Mouse (Mus musculus): ENCODE measurements around the gene Arhgap27. TPM values are rescaled to one million over a fixed set of nuclear protein-coding genes. Genes with fewer than 3 reads are reported as not detected.

Gene Arhgap27
- total and polyA plus RNA-seq, 3 experiments = 14.1 to 22.9 (median 18.5) TPM

GRCm38 (mm10) chr11:103362054-103362432 lies 1.4 kb downstream of the Arhgap27 start:
- H3K79me2 ChIP-seq (replicated peaks; ENCODE audit: control insufficient read depth, insufficient read depth, low read length) = no peaks in the 10 kb centered on the region
- no peaks in the 10 kb centered on the region for H3K36me3 ChIP-seq (ENCODE audit: control insufficient read depth, insufficient read depth, low read length)
- WGBS = 17% methylated on average over 13 of the region's 13 CpGs
- H3K27ac ChIP-seq = peak overlapping the region; percentile 92
- peaks cover 11% of the 10 kb centered on the region for H3K4me1 ChIP-seq (ENCODE audit: control insufficient read depth, insufficient read depth, low read length)
- no peak for TF ChIP-seq CTCF (IDR thresholded peaks at IDR 0.05)
- peak; percentile 71 for TF ChIP-seq POLR2A (IDR thresholded peaks at IDR 0.05; ENCODE audit: insufficient read depth, low read depth, low read length)
- peak overlapping the region; percentile 65 for H3K4me3 ChIP-seq
- peak overlapping the region; percentile 83 for H3K9ac ChIP-seq (ENCODE audit: low read depth, low read length)
- no peaks in the 10 kb centered on the region for H3K27me3 ChIP-seq (ENCODE audit: control insufficient read depth, insufficient read depth, low read length)
- DNase-seq = peak in 1 of 2 experiments; percentile 54
- intact Hi-C loops (cut with DNase I) = no loop called here

- H3K4me1 ChIP-seq (ENCODE audit: control insufficient read depth, insufficient read depth, low read length) = peaks cover 12% of the 10 kb centered on the region
- 21% methylated on average over 25 of the region's 25 CpGs for WGBS
- H3K36me3 ChIP-seq (ENCODE audit: control insufficient read depth, insufficient read depth, low read length) = no peaks in the 10 kb centered on the region
- 0 out of 2 replicates have a peak overlapping the region, but pooled peaks have one; percentile 11 for H3K9ac ChIP-seq (ENCODE audit: low read depth, low read length)
- no peaks in the 10 kb centered on the region for H3K27me3 ChIP-seq (ENCODE audit: control insufficient read depth, insufficient read depth, low read length)
- H3K79me2 ChIP-seq (replicated peaks; ENCODE audit: control insufficient read depth, insufficient read depth, low read length) = no peaks in the 10 kb centered on the region
- no peak for DNase-seq
- TF ChIP-seq POLR2A (IDR thresholded peaks at IDR 0.05; ENCODE audit: insufficient read depth, low read depth, low read length) (no peak), CTCF (IDR thresholded peaks at IDR 0.05) (no peak), EP300 (IDR thresholded peaks at IDR 0.05; ENCODE audit: insufficient read depth, low read depth, low read length) (no peak)
- H3K4me3 ChIP-seq = peak overlapping the region; percentile 65
- H3K27ac ChIP-seq = peak overlapping the region; percentile 92; the same call in 1 of the 2 replicates
- intact Hi-C loops (cut with DNase I) = no loop called here
Observed at GRCm38 (mm10) chr11:103361396-103362053, 2.0 kb downstream of the Arhgap27 start.

GRCm38 (mm10) chr11:103360661-103361081 lies 2.8 kb downstream of the Arhgap27 start:
- no peak for DNase-seq

GRCm38 (mm10) chr11:103359841-103360641 lies 3.5 kb downstream of the Arhgap27 start:
- intact Hi-C loops (cut with DNase I) = loop anchor here (1.0 to 5.0 kb wide), 3 partner anchors 39 to 196 kb away; no protein-coding TSS in a partner anchor
- Histone ChIP-seq H3K4me3 (peak overlapping the region; percentile 44), H3K9ac (ENCODE audit: low read depth, low read length) (peak overlapping the region; percentile 86), H3K27me3 (ENCODE audit: control insufficient read depth, insufficient read depth, low read length) (no peaks in the 10 kb centered on the region), H3K79me2 (replicated peaks; ENCODE audit: control insufficient read depth, insufficient read depth, low read length) (no peaks in the 10 kb centered on the region), H3K4me1 (ENCODE audit: control insufficient read depth, insufficient read depth, low read length) (peaks cover 12% of the 10 kb centered on the region), H3K36me3 (ENCODE audit: control insufficient read depth, insufficient read depth, low read length) (no peaks in the 10 kb centered on the region), H3K27ac (peak overlapping the region; percentile 66)
- peak; percentile 91 to 92 for DNase-seq
- no peak for TF ChIP-seq POLR2A (IDR thresholded peaks at IDR 0.05; ENCODE audit: insufficient read depth, low read depth, low read length)
- 5% methylated on average over 60 of the region's 60 CpGs for WGBS

More at GRCm38 (mm10) chr11:103360661-103361081, 2.8 kb downstream of the Arhgap27 start:
- TF ChIP-seq EP300 (IDR thresholded peaks at IDR 0.05; ENCODE audit: insufficient read depth, low read depth, low read length) (no peak), CTCF (IDR thresholded peaks at IDR 0.05) (no peak), POLR2A (IDR thresholded peaks at IDR 0.05; ENCODE audit: insufficient read depth, low read depth, low read length) (no peak)
- WGBS = 12% methylated on average over 48 of the region's 48 CpGs
- Histone ChIP-seq H3K36me3 (ENCODE audit: control insufficient read depth, insufficient read depth, low read length) (no peaks in the 10 kb centered on the region), H3K79me2 (replicated peaks; ENCODE audit: control insufficient read depth, insufficient read depth, low read length) (no peaks in the 10 kb centered on the region), H3K4me1 (ENCODE audit: control insufficient read depth, insufficient read depth, low read length) (peaks cover 12% of the 10 kb centered on the region), H3K4me3 (peak overlapping the region; percentile 44), H3K27ac (peak overlapping the region; percentile 66), H3K9ac (ENCODE audit: low read depth, low read length) (peak overlapping the region; percentile 86), H3K27me3 (ENCODE audit: control insufficient read depth, insufficient read depth, low read length) (no peaks in the 10 kb centered on the region)
- intact Hi-C loops (cut with DNase I) = no loop called here

GRCm38 (mm10) chr11:103359122-103359521 lies 4.4 kb downstream of the Arhgap27 start:
- peak overlapping the region; percentile 3; the same call in 1 of the 2 replicates for H3K9ac ChIP-seq (ENCODE audit: low read depth, low read length)
- H3K36me3 ChIP-seq (ENCODE audit: control insufficient read depth, insufficient read depth, low read length) = no peaks in the 10 kb centered on the region
- H3K4me1 ChIP-seq (ENCODE audit: control insufficient read depth, insufficient read depth, low read length) = peaks cover 12% of the 10 kb centered on the region
- no peaks in the 10 kb centered on the region for H3K79me2 ChIP-seq (replicated peaks; ENCODE audit: control insufficient read depth, insufficient read depth, low read length)
- H3K27ac ChIP-seq = peak overlapping the region; percentile 50
- H3K4me3 ChIP-seq = peak overlapping the region; percentile 44
- 5% methylated on average over 22 of the region's 22 CpGs for WGBS
- intact Hi-C loops (cut with DNase I) = loop anchor here (1.0 to 5.0 kb wide), 3 partner anchors 40 to 197 kb away; no protein-coding TSS in a partner anchor
- peak; percentile 79 to 81 for DNase-seq
- H3K27me3 ChIP-seq (ENCODE audit: control insufficient read depth, insufficient read depth, low read length) = no peaks in the 10 kb centered on the region
- TF ChIP-seq POLR2A (IDR thresholded peaks at IDR 0.05; ENCODE audit: insufficient read depth, low read depth, low read length) (no peak), EP300 (IDR thresholded peaks at IDR 0.05; ENCODE audit: insufficient read depth, low read depth, low read length) (peak; percentile 90), CTCF (IDR thresholded peaks at IDR 0.05) (peak; percentile 97)

Data from heart, adult 2 months (tissue).